Mouse (Mus musculus) heart, postnatal 10 days (tissue): ENCODE data around the gene Abcb6. TPM values are rescaled to one million over a fixed set of nuclear protein-coding genes. Genes with fewer than 3 reads are reported as not detected.
A peak's percentile ranks its signal among the peaks of the same experiment; 100 is the strongest.

Experiments
- DNase-seq, 2 experiments: peaks; one replicate each; pipeline ENCODE4 v3.0.0; 2021
- intact Hi-C: fragments of 180-260 bp; cut with DNase I; formaldehyde crosslinking; loops from one replicate; pipeline ENCODE4 v1.15.1; 2025
- total RNA-seq, 2 experiments: library from RNA; stranded (reverse); gene quantifications; 2 replicates each; pipeline ENCODE4 v1.2.3; 2021

Abcb6 gene
- total RNA-seq, 2 experiments from 2014 or later: 23.6 to 26.8 TPM

DNA sequence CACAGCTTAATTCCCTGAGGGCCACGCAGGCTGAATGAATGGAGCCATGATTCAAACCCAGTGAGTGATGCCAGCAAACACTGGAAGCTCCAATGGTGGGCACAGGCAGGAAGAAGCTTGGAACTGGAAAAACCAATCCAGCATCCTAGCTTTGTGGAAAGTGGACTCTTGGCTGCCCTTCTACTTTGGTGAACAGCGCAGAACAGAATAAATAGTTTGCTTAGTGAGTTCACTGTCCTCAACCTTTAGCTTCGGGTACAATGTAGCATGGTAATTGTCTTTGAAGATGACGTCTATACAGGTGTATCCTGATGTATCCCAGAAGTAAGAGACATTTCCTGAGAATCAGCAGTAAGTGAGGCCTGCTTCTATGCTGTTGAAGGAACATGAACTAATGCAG is 31.5 kb downstream of the Abcb6 start:
- intact Hi-C loops: no loop called here
- DNase-seq: no peak

GRCm38 (mm10) chr1:75147411-75148135 is 32.6 kb downstream of the Abcb6 start:
- intact Hi-C loops: no loop called here
- no peak for DNase-seq

DNA sequence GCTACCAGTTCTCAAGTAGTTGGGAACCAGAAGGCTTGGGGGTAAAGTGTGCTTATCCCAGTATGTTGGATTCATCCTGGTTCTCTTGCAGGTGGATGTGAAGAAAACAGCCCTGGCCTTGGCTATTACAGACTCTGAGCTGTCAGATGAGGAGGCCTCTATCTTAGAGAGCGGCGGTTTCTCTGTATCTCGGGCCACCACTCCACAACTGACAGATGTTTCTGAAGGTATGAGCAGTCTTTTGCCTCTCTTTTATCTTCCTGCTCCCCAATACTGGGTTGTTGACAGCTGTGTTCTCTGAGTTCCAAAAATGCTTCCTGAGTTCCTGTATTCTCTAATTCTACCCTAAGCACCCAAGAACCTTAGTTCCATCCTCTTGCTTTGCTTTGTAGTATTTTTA is 34.6 kb downstream of the Abcb6 start:
- DNase-seq: no peak
- intact Hi-C loops: no loop called here

GRCm38 (mm10) chr1:75142301-75143261 is 37.6 kb downstream of the Abcb6 start, which contains the start of the genes Cnppd1 and Retreg2:
Gene Cnppd1, minus strand, starts transcription at chr1:75142711.
Gene Retreg2, plus strand, starts transcription at chr1:75142778.
- DNase-seq: peak; percentile 97 to 98
- intact Hi-C loops: loop anchor here (2.0 kb wide), 1 partner anchor 26 kb away; the partner anchor contains the start of gene Zfand2b

- intact Hi-C loops: loop anchor here (2.0 kb wide), 1 partner anchor 27 kb away; the partner anchor contains the start of gene Zfand2b
- DNase-seq: peak; percentile 76 to 77
These were observed 38.6 kb downstream of the Abcb6 start for GRCm38 (mm10) chr1:75141486-75142190.

GRCm38 (mm10) chr1:75140601-75141190 is 39.5 kb downstream of the Abcb6 start:
- DNase-seq: peak in 1 of 2 experiments; percentile 40
- intact Hi-C loops: no loop called here

DNA sequence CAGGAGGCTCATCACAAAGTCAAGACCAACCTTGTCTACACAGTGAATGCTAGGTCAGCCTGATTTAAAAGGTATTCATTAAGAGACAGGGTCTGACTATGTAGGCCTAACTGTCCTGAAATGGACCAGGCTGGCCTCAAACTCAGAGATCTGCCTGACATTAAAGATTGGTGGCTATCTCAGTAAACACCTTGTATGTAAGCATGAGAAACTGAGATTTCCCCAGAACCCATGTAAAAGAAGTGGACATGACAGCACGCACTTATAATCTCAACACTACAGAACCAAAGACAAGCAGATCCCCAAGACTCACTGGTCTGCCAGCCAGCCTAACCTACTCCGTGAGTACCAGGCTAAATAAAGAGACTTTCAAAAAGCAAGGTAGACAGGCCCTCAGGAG is 41.7 kb downstream of the Abcb6 start:
- intact Hi-C loops: no loop called here

GRCm38 (mm10) chr1:75136730-75137129 is 43.5 kb downstream of the Abcb6 start:
- DNase-seq: no peak
- intact Hi-C loops: no loop called here

More for the DNA sequence above, 41.7 kb downstream of the Abcb6 start:
- DNase-seq: no peak

DNA sequence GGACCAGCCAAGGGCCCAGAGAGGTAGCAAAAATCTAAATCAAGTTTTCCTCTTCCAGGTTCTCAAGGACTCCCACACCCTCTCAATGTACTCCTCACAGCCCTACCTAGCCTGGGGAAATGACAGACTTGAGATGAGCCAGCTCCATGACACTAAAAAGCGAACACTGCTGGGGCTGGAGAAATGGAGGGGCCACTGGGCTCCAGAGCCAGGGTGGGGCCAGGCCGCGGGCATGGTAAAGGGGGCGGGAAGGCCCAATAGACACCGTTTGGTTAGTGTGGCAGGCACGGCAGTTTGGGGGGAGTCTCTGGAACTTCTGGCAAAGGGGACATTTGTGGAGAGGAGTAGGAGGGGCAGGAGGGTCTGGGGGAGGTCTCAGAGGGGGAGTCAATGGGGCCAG is 43.9 kb downstream of the Abcb6 start:
- DNase-seq: no peak
- intact Hi-C loops: no loop called here

GRCm38 (mm10) chr1:75133421-75134207 is 46.6 kb downstream of the Abcb6 start, which contains the start of gene Slc23a3:
Gene Slc23a3, minus strand, starts transcription at chr1:75133890.
- intact Hi-C loops: no loop called here
- DNase-seq: no peak

DNA sequence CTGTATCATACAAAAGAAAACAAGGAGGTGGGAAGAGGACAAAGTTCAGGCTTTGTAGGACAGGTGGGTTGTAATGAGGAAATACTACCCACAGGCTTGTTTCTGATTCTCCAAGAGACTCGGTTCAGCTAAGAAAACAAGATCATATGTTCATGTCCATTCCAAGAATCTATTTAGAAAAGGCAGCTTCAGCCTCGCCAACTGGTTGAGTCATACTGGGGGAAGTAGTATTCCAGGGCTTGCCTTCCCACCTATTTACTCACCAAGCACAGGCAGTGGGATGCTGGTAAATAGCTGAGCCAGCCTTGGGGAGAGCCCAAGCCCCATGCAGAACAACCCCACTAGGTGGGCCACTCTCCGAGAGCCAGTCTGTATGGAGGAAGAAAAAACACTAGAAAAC is 51.6 kb downstream of the Abcb6 start:
- intact Hi-C loops: no loop called here
- DNase-seq: no peak

DNA sequence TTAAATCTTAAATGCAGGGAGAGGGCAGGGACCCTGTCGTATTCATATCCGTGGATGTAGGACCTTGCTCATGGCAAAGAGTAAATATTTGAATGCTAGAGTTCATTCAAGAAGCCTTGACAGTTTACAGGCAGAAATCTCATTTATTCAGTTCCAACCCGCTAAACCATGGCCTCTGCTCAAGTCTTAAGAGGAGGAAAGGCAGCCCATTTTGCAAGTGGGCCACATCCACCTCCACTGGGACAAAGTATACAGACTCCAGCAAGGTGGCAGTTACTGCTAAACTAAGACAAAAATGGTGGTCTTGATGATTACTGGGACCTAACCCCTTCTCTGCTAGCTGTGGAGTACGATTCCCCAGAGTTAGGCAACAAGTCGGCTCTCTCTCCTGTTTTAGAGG is 54.8 kb downstream of the Abcb6 start:
- intact Hi-C loops: no loop called here
- DNase-seq: no peak

GRCm38 (mm10) chr1:75124346-75125321 is 55.6 kb downstream of the Abcb6 start, which contains the start of gene Nhej1:
Gene Nhej1, minus strand, starts transcription at chr1:75125200.
- intact Hi-C loops: no loop called here
- peak; percentile 95 to 97 for DNase-seq

DNA sequence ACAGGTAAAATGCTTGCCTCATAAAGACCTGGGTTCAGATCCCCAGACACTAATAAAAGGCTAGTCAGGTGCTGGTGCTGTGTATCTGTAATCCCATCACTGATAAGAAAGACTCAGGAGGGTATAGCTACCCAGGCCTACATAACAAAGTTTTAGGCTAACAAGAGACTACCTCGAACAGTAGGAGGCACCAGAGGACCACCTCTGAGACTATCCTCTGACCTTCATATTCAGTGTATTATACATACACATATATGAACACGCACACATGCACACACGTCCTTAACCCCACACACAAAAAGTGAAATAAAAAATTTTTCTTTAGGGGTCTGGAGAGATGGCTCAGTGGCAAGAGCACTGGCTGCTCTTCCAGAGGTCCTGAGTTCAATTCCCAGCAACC is 58.0 kb downstream of the Abcb6 start:
- intact Hi-C loops: no loop called here
- DNase-seq: no peak
